Mouse (Mus musculus) cortical plate, adult 2 months (tissue): Measurements from ENCODE around the gene Wdr24.
"Not testable (repeated sequence)": the region's sequence is repeated elsewhere in the genome, so short reads cannot be mapped to it uniquely, and the experiment has no call there.

Experiments
- CTCF ChIP-seq: fragments of 200-500 bp; IDR thresholded peaks from 2 replicates; pipeline ENCODE4 v1.5.1; 2011; ENCODE audit warnings: mild to moderate bottlenecking, control low read depth, low read length; ENCODE audit not compliant: insufficient read depth; ENCODE audit errors: extremely low read depth
- POLR2A ChIP-seq: fragments of 200-500 bp; IDR thresholded peaks from 2 replicates; pipeline ENCODE4 v1.6.1; 2011; ENCODE audit warnings: mild to moderate bottlenecking, low read length, control low read depth; ENCODE audit not compliant: insufficient read depth; ENCODE audit errors: extremely low read depth

DNA sequence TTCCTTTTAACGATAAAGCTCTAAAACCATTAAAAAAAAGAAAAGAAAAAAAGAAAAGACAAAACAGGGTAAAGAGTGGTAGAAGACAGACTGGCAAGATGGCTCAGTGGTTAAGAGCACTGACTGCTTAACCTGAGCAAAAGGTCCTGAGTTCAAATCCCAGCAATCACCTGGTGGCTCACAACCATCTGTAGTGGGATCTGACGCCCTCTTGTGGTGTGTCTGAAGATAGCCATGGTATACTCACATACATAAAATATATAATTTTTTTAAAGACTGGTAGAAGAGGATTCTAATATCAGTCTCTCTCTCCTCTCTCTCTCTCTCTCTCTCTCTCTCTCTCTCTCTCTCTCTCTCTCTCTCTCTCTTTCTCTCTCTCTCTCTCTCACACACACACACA, 16.0 kb upstream of the Wdr24 start:
- TF ChIP-seq CTCF, POLR2A: not testable (repeated sequence)
